Mouse (Mus musculus): Measurements from ENCODE around the gene Mypn. TPM values are rescaled to one million over a fixed set of nuclear protein-coding genes. Genes with fewer than 3 reads are reported as not detected.

The Mypn gene
- polyA plus RNA-seq, 1 experiment, result not detected

- peak within 1 kb of the TSS; percentile 91 for H3K4me3 ChIP-seq (replicated peaks)
- peaks cover 56% of the 10 kb centered on the region for H3K27me3 ChIP-seq (replicated peaks)
- TF ChIP-seq GATA1 (IDR thresholded peaks at IDR 0.05; ENCODE audit: borderline replicate concordance, low read length), result no peak
- TF ChIP-seq FLI1 (IDR thresholded peaks at IDR 0.05; ENCODE audit: low read length), result no peak
These were observed 104.2 kb downstream of the Mypn start, which contains the start of gene Atoh7 for GRCm38 (mm10) chr10:63099521-63099920. Gene Atoh7 (plus strand): TSS chr10:63099651.

GRCm38 (mm10) chr10:63098191-63098590 is 105.6 kb downstream of the Mypn start:
- H3K27me3 ChIP-seq (replicated peaks), result peaks cover 61% of the 10 kb centered on the region

More at GRCm38 (mm10) chr10:63099521-63099920, 104.2 kb downstream of the Mypn start, which contains the start of gene Atoh7:
- no peaks in the 10 kb centered on the region for H3K36me3 ChIP-seq (replicated peaks; ENCODE audit: low read length)
- 0 out of 2 replicates have a peak, but pooled peaks cover 3% of the 10 kb centered on the region for H3K9me3 ChIP-seq
- H3K4me1 ChIP-seq, result peaks cover 13% of the 10 kb centered on the region

GRCm38 (mm10) chr10:63096757-63097156 is 107.0 kb downstream of the Mypn start:
- peaks cover 16% of the 10 kb centered on the region for H3K4me1 ChIP-seq
- no peak overlapping the region for H3K4me3 ChIP-seq (replicated peaks)
- H3K27me3 ChIP-seq (replicated peaks), result peaks cover 56% of the 10 kb centered on the region

More at GRCm38 (mm10) chr10:63098191-63098590, 105.6 kb downstream of the Mypn start:
- TF ChIP-seq FLI1 (IDR thresholded peaks at IDR 0.05; ENCODE audit: low read length) (no peak), GATA1 (IDR thresholded peaks at IDR 0.05; ENCODE audit: borderline replicate concordance, low read length) (no peak)
- H3K4me1 ChIP-seq, result peaks cover 16% of the 10 kb centered on the region
- H3K4me3 ChIP-seq (replicated peaks), result no peak overlapping the region
- 0 out of 2 replicates have a peak, but pooled peaks cover 3% of the 10 kb centered on the region for H3K9me3 ChIP-seq
- H3K36me3 ChIP-seq (replicated peaks; ENCODE audit: low read length), result no peaks in the 10 kb centered on the region

GRCm38 (mm10) chr10:63092616-63093550 is 110.9 kb downstream of the Mypn start:
- peaks cover 12% of the 10 kb centered on the region for H3K4me1 ChIP-seq
- H3K4me3 ChIP-seq (replicated peaks), result no peak overlapping the region
- TF ChIP-seq FLI1 (IDR thresholded peaks at IDR 0.05; ENCODE audit: low read length) (no peak), GATA1 (IDR thresholded peaks at IDR 0.05; ENCODE audit: borderline replicate concordance, low read length) (no peak)
- H3K36me3 ChIP-seq (replicated peaks; ENCODE audit: low read length), result no peaks in the 10 kb centered on the region
- no peaks in the 10 kb centered on the region for H3K9me3 ChIP-seq
- H3K27me3 ChIP-seq (replicated peaks), result peaks cover 31% of the 10 kb centered on the region

More at GRCm38 (mm10) chr10:63096757-63097156, 107.0 kb downstream of the Mypn start:
- TF ChIP-seq FLI1 (IDR thresholded peaks at IDR 0.05; ENCODE audit: low read length), result no peak
- TF ChIP-seq GATA1 (IDR thresholded peaks at IDR 0.05; ENCODE audit: borderline replicate concordance, low read length), result no peak
- no peaks in the 10 kb centered on the region for H3K36me3 ChIP-seq (replicated peaks; ENCODE audit: low read length)
- no peaks in the 10 kb centered on the region for H3K9me3 ChIP-seq

GRCm38 (mm10) chr10:63091915-63092314 is 111.8 kb downstream of the Mypn start:
- no peak for TF ChIP-seq GATA1 (IDR thresholded peaks at IDR 0.05; ENCODE audit: borderline replicate concordance, low read length)
- TF ChIP-seq FLI1 (IDR thresholded peaks at IDR 0.05; ENCODE audit: low read length), result no peak

GRCm38 (mm10) chr10:63089758-63090571 is 113.8 kb downstream of the Mypn start:
- Histone ChIP-seq H3K36me3 (replicated peaks; ENCODE audit: low read length) (no peaks in the 10 kb centered on the region), H3K9me3 (no peaks in the 10 kb centered on the region), H3K27me3 (replicated peaks) (peaks cover 16% of the 10 kb centered on the region), H3K4me1 (peaks cover 12% of the 10 kb centered on the region), H3K4me3 (replicated peaks) (no peak overlapping the region)
- no peak for TF ChIP-seq GATA1 (IDR thresholded peaks at IDR 0.05; ENCODE audit: borderline replicate concordance, low read length)
- TF ChIP-seq FLI1 (IDR thresholded peaks at IDR 0.05; ENCODE audit: low read length), result no peak

More at GRCm38 (mm10) chr10:63091915-63092314, 111.8 kb downstream of the Mypn start:
- Histone ChIP-seq H3K36me3 (replicated peaks; ENCODE audit: low read length) (no peaks in the 10 kb centered on the region), H3K27me3 (replicated peaks) (peaks cover 28% of the 10 kb centered on the region), H3K9me3 (no peaks in the 10 kb centered on the region), H3K4me1 (peaks cover 12% of the 10 kb centered on the region), H3K4me3 (replicated peaks) (no peak overlapping the region)

GRCm38 (mm10) chr10:63089103-63089757 is 114.5 kb downstream of the Mypn start:
- peak overlapping the region; percentile 40 for H3K4me3 ChIP-seq (replicated peaks)
- no peaks in the 10 kb centered on the region for H3K36me3 ChIP-seq (replicated peaks; ENCODE audit: low read length)
- H3K4me1 ChIP-seq, result peaks cover 12% of the 10 kb centered on the region
- H3K27me3 ChIP-seq (replicated peaks), result peaks cover 16% of the 10 kb centered on the region
- no peaks in the 10 kb centered on the region for H3K9me3 ChIP-seq
- TF ChIP-seq GATA1 (IDR thresholded peaks at IDR 0.05; ENCODE audit: borderline replicate concordance, low read length) (no peak), FLI1 (IDR thresholded peaks at IDR 0.05; ENCODE audit: low read length) (no peak)

GRCm38 (mm10) chr10:63086304-63086703 is 117.4 kb downstream of the Mypn start:
- Histone ChIP-seq H3K27me3 (replicated peaks) (peaks cover 11% of the 10 kb centered on the region), H3K4me3 (replicated peaks) (no peak overlapping the region), H3K36me3 (replicated peaks; ENCODE audit: low read length) (no peaks in the 10 kb centered on the region), H3K9me3 (no peaks in the 10 kb centered on the region), H3K4me1 (peaks cover 9% of the 10 kb centered on the region)
- TF ChIP-seq GATA1 (IDR thresholded peaks at IDR 0.05; ENCODE audit: borderline replicate concordance, low read length), result no peak

- TF ChIP-seq FLI1 (IDR thresholded peaks at IDR 0.05; ENCODE audit: low read length) (no peak), GATA1 (IDR thresholded peaks at IDR 0.05; ENCODE audit: borderline replicate concordance, low read length) (no peak)
- H3K4me1 ChIP-seq, result peaks cover 14% of the 10 kb centered on the region; the same call in 1 of the 2 replicates
- no peak overlapping the region for H3K4me3 ChIP-seq (replicated peaks)
- no peaks in the 10 kb centered on the region for H3K36me3 ChIP-seq (replicated peaks; ENCODE audit: low read length)
- H3K27me3 ChIP-seq (replicated peaks), result peaks cover 13% of the 10 kb centered on the region
- peaks cover 8% of the 10 kb centered on the region for H3K9me3 ChIP-seq
These were observed 137.8 kb downstream of the Mypn start for GRCm38 (mm10) chr10:63065988-63066387.

Other genes starting within 250 kb of the Mypn start
- gene Rufy2, start 223.7 kb downstream of the Mypn start, polyA plus RNA-seq (2012; ENCODE audit: insufficient read depth, low replicate concordance), result 0.43 TPM in 1 of 2 replicates, not detected in the other
- 18.4 TPM in 1 of 2 replicates, not detected in the other for gene Hnrnph3, start 179.7 kb downstream of the Mypn start, polyA plus RNA-seq (2012; ENCODE audit: insufficient read depth, low replicate concordance)
- gene Pbld2, start 179.6 kb downstream of the Mypn start, polyA plus RNA-seq (2012; ENCODE audit: insufficient read depth, low replicate concordance), result 0.74 TPM in 1 of 2 replicates, not detected in the other
- 0.10 TPM in 1 of 2 replicates, not detected in the other for gene Pbld1, start 143.8 kb downstream of the Mypn start, polyA plus RNA-seq (2012; ENCODE audit: insufficient read depth, low replicate concordance)
- not detected in 2 replicates for gene Atoh7, start 104.3 kb downstream of the Mypn start, polyA plus RNA-seq (2012; ENCODE audit: insufficient read depth, low replicate concordance)
- gene Herc4, start 39.9 kb upstream of the Mypn start, polyA plus RNA-seq (2012; ENCODE audit: insufficient read depth, low replicate concordance), result 8.2 TPM in 1 of 2 replicates, not detected in the other
- gene Sirt1, start 177.8 kb upstream of the Mypn start, polyA plus RNA-seq (2012; ENCODE audit: insufficient read depth, low replicate concordance), result 1.0 TPM in 1 of 2 replicates, not detected in the other
- 1.0 TPM in 1 of 2 replicates, not detected in the other for gene Dnajc12, start 178.5 kb upstream of the Mypn start, polyA plus RNA-seq (2012; ENCODE audit: insufficient read depth, low replicate concordance)
- gene Gm7075, start 217.8 kb upstream of the Mypn start, polyA plus RNA-seq (2012; ENCODE audit: insufficient read depth, low replicate concordance), result not detected in 2 replicates
- gene Ctnna3, start 226.1 kb upstream of the Mypn start, polyA plus RNA-seq (2012; ENCODE audit: insufficient read depth, low replicate concordance), result not detected in 2 replicates

All from megakaryocyte, embryonic 14.5 days (primary cell).